Mouse (Mus musculus): ENCODE results near the gene Mcur1. TPM values are rescaled to one million over a fixed set of nuclear protein-coding genes. Genes with fewer than 3 reads are reported as not detected.
A peak's percentile ranks its signal among the peaks of the same experiment; 100 is the strongest.

The Mcur1 gene
- polyA plus RNA-seq, 1 experiment, result 17.7 TPM

- TF ChIP-seq CTCF (IDR thresholded peaks at IDR 0.05; ENCODE audit: borderline replicate concordance, insufficient read depth, low read depth, low read length), result no peak
- WGBS, result 56% methylated on average over 28 of the region's 28 CpGs
- H3K27me3 ChIP-seq (ENCODE audit: control insufficient read depth, insufficient read depth, low read length), result no peaks in the 10 kb centered on the region
- peak overlapping the region; percentile 20 for H3K4me3 ChIP-seq (replicated peaks; ENCODE audit: insufficient read depth, low read depth, low read length)
- H3K27ac ChIP-seq (ENCODE audit: insufficient read depth, low read length), result no peak overlapping the region
- H3K4me1 ChIP-seq (ENCODE audit: control insufficient read depth, insufficient read depth, low read length), result peaks cover 3% of the 10 kb centered on the region
- peak; percentile 40 to 48 for DNase-seq
These were observed 32.1 kb upstream of the Mcur1 start for GRCm38 (mm10) chr13:43591828-43592680.

DNA sequence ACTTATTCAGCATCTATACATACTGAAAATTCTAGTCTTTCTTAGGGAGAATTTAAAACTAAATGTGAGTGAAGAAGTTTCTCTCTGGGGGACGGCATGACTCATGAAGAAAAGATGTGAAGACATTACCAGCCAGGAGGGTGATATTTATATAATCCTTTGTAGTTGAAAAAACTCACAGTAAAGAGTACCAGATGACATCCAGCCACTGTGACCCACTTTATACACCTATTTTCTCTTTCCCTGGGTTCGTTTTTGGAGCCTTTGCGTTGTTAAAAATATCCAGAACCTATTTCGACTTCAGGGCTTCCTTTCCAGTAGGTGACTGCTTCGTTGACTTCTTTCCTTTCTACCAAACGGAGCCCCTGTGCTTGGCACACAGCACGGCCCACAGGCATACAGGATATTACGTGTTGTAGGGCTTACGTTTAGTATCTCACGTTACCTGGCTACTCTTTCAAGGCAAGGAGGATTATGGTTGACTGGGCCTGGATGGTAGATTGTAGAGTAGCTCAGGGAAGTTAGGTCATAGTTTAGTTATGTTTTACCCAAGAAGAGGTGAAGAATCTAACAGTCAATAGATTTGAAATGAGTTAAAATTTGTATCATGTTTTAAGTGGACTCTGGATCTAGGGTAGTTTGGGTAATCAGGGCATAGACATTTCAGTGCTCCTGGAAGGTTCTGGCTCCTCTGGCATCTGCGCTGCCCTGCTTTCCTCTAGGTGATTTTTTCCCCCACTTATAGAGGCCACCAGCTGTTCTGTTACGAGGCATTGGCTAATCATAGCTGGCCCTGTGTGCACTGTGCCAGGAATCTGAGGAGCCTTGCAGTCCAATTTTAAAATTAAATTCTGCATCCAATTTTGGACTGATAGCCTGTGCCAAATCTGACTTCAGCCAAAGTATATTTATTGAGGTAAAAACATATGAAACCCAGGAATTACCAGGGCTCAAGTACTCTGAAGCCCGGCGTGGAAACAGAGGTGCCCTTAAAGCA is 28.2 kb upstream of the Mcur1 start:
- no peak for TF ChIP-seq POLR2A (IDR thresholded peaks at IDR 0.05; ENCODE audit: borderline replicate concordance, insufficient read depth, low read length)
- no peak for TF ChIP-seq CTCF (IDR thresholded peaks at IDR 0.05; ENCODE audit: borderline replicate concordance, insufficient read depth, low read depth, low read length)
- no peak overlapping the region for H3K27ac ChIP-seq (ENCODE audit: insufficient read depth, low read length)
- WGBS, result 31% methylated on average over 14 of the region's 14 CpGs
- DNase-seq, result peak; percentile 58 to 81
- H3K4me3 ChIP-seq (replicated peaks; ENCODE audit: insufficient read depth, low read depth, low read length), result no peak overlapping the region
- no peaks in the 10 kb centered on the region for H3K27me3 ChIP-seq (ENCODE audit: control insufficient read depth, insufficient read depth, low read length)
- H3K4me1 ChIP-seq (ENCODE audit: control insufficient read depth, insufficient read depth, low read length), result peaks cover 3% of the 10 kb centered on the region

- no peaks in the 10 kb centered on the region for H3K27me3 ChIP-seq (ENCODE audit: control insufficient read depth, insufficient read depth, low read length)
- no peaks in the 10 kb centered on the region; the same call in 1 of the 2 replicates for H3K4me1 ChIP-seq (ENCODE audit: control insufficient read depth, insufficient read depth, low read length)
- H3K27ac ChIP-seq (ENCODE audit: insufficient read depth, low read length), result no peak overlapping the region
- no peak for DNase-seq
- H3K4me3 ChIP-seq (replicated peaks; ENCODE audit: insufficient read depth, low read depth, low read length), result no peak overlapping the region
- WGBS, result 92% methylated on average over 3 of the region's 3 CpGs
- no peak for TF ChIP-seq POLR2A (IDR thresholded peaks at IDR 0.05; ENCODE audit: borderline replicate concordance, insufficient read depth, low read length)
- TF ChIP-seq CTCF (IDR thresholded peaks at IDR 0.05; ENCODE audit: borderline replicate concordance, insufficient read depth, low read depth, low read length), result no peak
These were observed 27.0 kb upstream of the Mcur1 start for GRCm38 (mm10) chr13:43586966-43587365.

- TF ChIP-seq CTCF (IDR thresholded peaks at IDR 0.05; ENCODE audit: borderline replicate concordance, insufficient read depth, low read depth, low read length), result no peak
- TF ChIP-seq POLR2A (IDR thresholded peaks at IDR 0.05; ENCODE audit: borderline replicate concordance, insufficient read depth, low read length), result no peak
- Histone ChIP-seq H3K4me1 (ENCODE audit: control insufficient read depth, insufficient read depth, low read length) (no peaks in the 10 kb centered on the region; the same call in 1 of the 2 replicates), H3K4me3 (replicated peaks; ENCODE audit: insufficient read depth, low read depth, low read length) (no peak overlapping the region), H3K27me3 (ENCODE audit: control insufficient read depth, insufficient read depth, low read length) (no peaks in the 10 kb centered on the region), H3K27ac (ENCODE audit: insufficient read depth, low read length) (no peak overlapping the region)
- DNase-seq, result no peak
- 88% methylated on average over 2 of the region's 2 CpGs for WGBS
These were observed 25.3 kb upstream of the Mcur1 start for GRCm38 (mm10) chr13:43585335-43585734.

DNA sequence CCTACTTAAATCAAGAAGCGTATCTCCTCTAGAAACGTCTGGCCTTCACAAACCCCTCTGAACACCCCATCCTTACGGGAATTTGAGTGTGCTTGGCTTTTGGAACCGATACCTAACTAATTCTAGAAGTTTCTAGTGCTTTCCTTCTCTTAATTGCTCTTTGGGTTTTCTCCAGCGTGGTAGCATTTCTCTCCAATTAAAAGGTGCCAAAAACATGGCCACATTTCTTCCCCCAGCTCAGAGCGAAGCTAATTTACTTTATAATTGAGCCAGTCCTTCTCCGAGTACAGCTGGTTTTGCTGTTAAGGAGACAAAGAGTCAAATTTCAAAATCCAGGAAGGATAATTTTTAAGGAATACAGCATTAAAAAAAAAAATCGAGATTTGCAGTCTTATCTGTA is 23.5 kb upstream of the Mcur1 start:
- WGBS, result 72% methylated on average over 8 of the region's 8 CpGs
- Histone ChIP-seq H3K27me3 (ENCODE audit: control insufficient read depth, insufficient read depth, low read length) (no peaks in the 10 kb centered on the region), H3K4me1 (ENCODE audit: control insufficient read depth, insufficient read depth, low read length) (no peaks in the 10 kb centered on the region), H3K4me3 (replicated peaks; ENCODE audit: insufficient read depth, low read depth, low read length) (no peak overlapping the region), H3K27ac (ENCODE audit: insufficient read depth, low read length) (no peak overlapping the region)
- no peak for DNase-seq
- TF ChIP-seq CTCF (IDR thresholded peaks at IDR 0.05; ENCODE audit: borderline replicate concordance, insufficient read depth, low read depth, low read length) (no peak), POLR2A (IDR thresholded peaks at IDR 0.05; ENCODE audit: borderline replicate concordance, insufficient read depth, low read length) (no peak)

DNA sequence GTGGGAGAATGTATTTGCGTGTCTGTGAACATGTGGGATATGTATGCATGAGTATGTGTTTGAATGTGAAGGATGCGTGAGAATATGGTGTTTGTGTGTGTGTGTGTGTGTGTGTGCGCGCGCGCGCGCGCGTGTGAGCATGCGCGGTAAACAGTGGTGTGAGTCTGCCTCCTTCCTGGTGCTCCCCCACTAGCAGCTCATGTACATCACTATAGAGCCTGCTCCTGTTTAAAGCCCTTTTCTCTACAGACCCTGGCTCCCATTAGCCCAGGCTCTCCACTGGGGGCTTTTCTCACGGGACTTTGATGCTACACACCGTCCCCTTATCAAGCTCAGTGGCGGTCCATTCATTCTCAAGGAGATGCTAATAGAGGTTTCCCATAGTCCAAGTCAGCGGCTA is 23.0 kb upstream of the Mcur1 start:
- Histone ChIP-seq H3K27me3 (ENCODE audit: control insufficient read depth, insufficient read depth, low read length) (no peaks in the 10 kb centered on the region), H3K4me1 (ENCODE audit: control insufficient read depth, insufficient read depth, low read length) (no peaks in the 10 kb centered on the region), H3K27ac (ENCODE audit: insufficient read depth, low read length) (no peak overlapping the region), H3K4me3 (replicated peaks; ENCODE audit: insufficient read depth, low read depth, low read length) (no peak overlapping the region)
- TF ChIP-seq POLR2A (IDR thresholded peaks at IDR 0.05; ENCODE audit: borderline replicate concordance, insufficient read depth, low read length), result no peak
- TF ChIP-seq CTCF (IDR thresholded peaks at IDR 0.05; ENCODE audit: borderline replicate concordance, insufficient read depth, low read depth, low read length), result no peak
- WGBS, result 80% methylated on average over 16 of the region's 16 CpGs
- no peak for DNase-seq

DNA sequence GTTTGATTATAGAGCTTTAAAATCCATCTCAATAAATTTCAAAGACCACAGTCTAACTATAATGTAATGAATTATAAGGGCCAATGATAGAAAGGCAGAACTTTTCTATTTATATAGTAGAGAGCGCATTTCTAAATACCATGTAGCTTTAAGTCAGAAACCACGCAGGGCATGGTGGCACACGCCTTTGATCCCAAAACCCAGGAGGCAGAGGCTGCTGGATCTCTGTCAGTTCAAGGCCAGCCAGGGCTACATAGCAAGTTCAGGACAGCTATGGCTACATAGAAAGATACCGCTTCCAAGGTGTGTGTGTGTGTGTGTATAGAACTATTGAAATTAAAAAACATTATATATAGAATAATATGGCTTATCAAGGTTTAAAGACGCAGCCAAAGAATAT is 20.7 kb upstream of the Mcur1 start:
- TF ChIP-seq POLR2A (IDR thresholded peaks at IDR 0.05; ENCODE audit: borderline replicate concordance, insufficient read depth, low read length) (no peak), CTCF (IDR thresholded peaks at IDR 0.05; ENCODE audit: borderline replicate concordance, insufficient read depth, low read depth, low read length) (no peak)
- Histone ChIP-seq H3K27me3 (ENCODE audit: control insufficient read depth, insufficient read depth, low read length) (no peaks in the 10 kb centered on the region), H3K4me1 (ENCODE audit: control insufficient read depth, insufficient read depth, low read length) (peaks cover 3% of the 10 kb centered on the region), H3K27ac (ENCODE audit: insufficient read depth, low read length) (no peak overlapping the region), H3K4me3 (replicated peaks; ENCODE audit: insufficient read depth, low read depth, low read length) (no peak overlapping the region)
- no peak for DNase-seq
- WGBS, result 97% methylated on average over 5 of the region's 5 CpGs

All from cerebellum, adult 2 months (tissue).